Mouse (Mus musculus) embryonic facial prominence, embryonic 14.5 days (tissue): ENCODE results near the gene Cdiptos. TPM values are rescaled to one million over a fixed set of nuclear protein-coding genes. Genes with fewer than 3 reads are reported as not detected.

ENCODE experiments used
- ATAC-seq: fragments of 200-750 bp; cut with Nextera tagmentation; 2 replicates; pipeline ENCODE4 v1.8.0; 2017; ENCODE audit warnings: low read depth, moderate number of reproducible peaks, moderate TSS enrichment
- DNase-seq: peaks from one replicate; pipeline ENCODE4 v3.0.0-alpha.2; 2015; ENCODE audit warnings: low spot score
- H3K27ac ChIP-seq: fragments of 300-500 bp; sonication (generic); replicated peaks from 2 replicates; pipeline ENCODE4 v1.5.1; 2014; ENCODE audit warnings: low read depth, mild to moderate bottlenecking, low read length, moderate library complexity
- H3K27me3 ChIP-seq: fragments of 300-500 bp; sonication (generic); replicated peaks from 2 replicates; pipeline ENCODE4 v1.6.1; 2014; ENCODE audit warnings: low read length; ENCODE audit not compliant: control insufficient read depth, insufficient read depth
- H3K36me3 ChIP-seq: fragments of 300-500 bp; sonication (generic); 2 replicates; pipeline ENCODE4 v1.6.1; 2014; ENCODE audit warnings: low read length, mixed read lengths; ENCODE audit not compliant: control insufficient read depth, insufficient read depth
- H3K4me1 ChIP-seq: fragments of 300-500 bp; sonication (generic); 2 replicates; pipeline ENCODE4 v1.6.1; 2014; ENCODE audit warnings: antibody characterized with exemption, low read length; ENCODE audit not compliant: control insufficient read depth, insufficient read depth
- H3K4me2 ChIP-seq: fragments of 300-500 bp; sonication (generic); 2 replicates; pipeline ENCODE4 v1.6.1; 2014; ENCODE audit warnings: low read depth, mild to moderate bottlenecking, low read length, moderate library complexity, mixed read lengths
- H3K4me3 ChIP-seq: fragments of 300-500 bp; sonication (generic); 2 replicates; pipeline ENCODE4 v1.5.1; 2014; ENCODE audit warnings: low read depth, mild to moderate bottlenecking, low read length
- H3K9ac ChIP-seq: fragments of 300-500 bp; sonication (generic); 2 replicates; pipeline ENCODE4 v1.6.1; 2014; ENCODE audit warnings: low read depth, mild to moderate bottlenecking, low read length, moderate library complexity, mixed read lengths
- H3K9me3 ChIP-seq: fragments of 300-500 bp; sonication (generic); 2 replicates; pipeline ENCODE4 v1.6.1; 2016; ENCODE audit warnings: low read length; ENCODE audit not compliant: control insufficient read depth
- WGBS: fragments of 180-500 bp; shearing (Covaris S2); extraction: QIAGEN DNeasy Blood & Tissue Kit; methylation state at CpG from one replicate; pipeline ENCODE4 v1.1.7; 2014; 5-methylcytosine and 5-hydroxymethylcytosine counted together
- polyA plus RNA-seq: library from polyadenylated mRNA; unstranded; fragments of >200 nt; fragmentation: Nextera tagmentation; extraction: Ambion mirVana; gene quantifications from 2 replicates; pipeline ENCODE4 v1.2.1, GENCODE M21; 2014

The Cdiptos gene
- polyA plus RNA-seq, 1 experiment from 2014 or later = 1.3 TPM

- Histone ChIP-seq H3K4me1 (peaks cover 4% of the 10 kb centered on the region; the same call in 1 of the 2 replicates), H3K9me3 (no peaks in the 10 kb centered on the region), H3K27ac (no peak overlapping the region), H3K9ac (no peak overlapping the region), H3K4me3 (no peak overlapping the region), H3K4me2 (no peak overlapping the region), H3K36me3 (peaks cover 39% of the 10 kb centered on the region), H3K27me3 (no peaks in the 10 kb centered on the region)
- WGBS = 93% methylated on average over 2 of the region's 2 CpGs
- ATAC-seq (no peak), DNase-seq (no peak)
Measured at GRCm38 (mm10) chr7:127011051-127011450, 35.2 kb upstream of the Cdiptos start.

- Histone ChIP-seq H3K36me3 (peaks cover 25% of the 10 kb centered on the region), H3K4me1 (no peaks in the 10 kb centered on the region), H3K4me2 (no peak overlapping the region), H3K27ac (peak overlapping the region; percentile 48; the same call in 1 of the 2 replicates), H3K27me3 (no peaks in the 10 kb centered on the region), H3K9ac (no peak overlapping the region), H3K4me3 (no peak overlapping the region), H3K9me3 (no peaks in the 10 kb centered on the region)
- WGBS = 86% methylated on average over 17 of the region's 17 CpGs
- no peak for ATAC-seq
- no peak for DNase-seq
Measured at GRCm38 (mm10) chr7:127009307-127010085, 33.6 kb upstream of the Cdiptos start.

GRCm38 (mm10) chr7:127008239-127009019, 32.5 kb upstream of the Cdiptos start:
- no peak overlapping the region for H3K4me2 ChIP-seq
- DNase-seq (peak; percentile 73), ATAC-seq (peak; percentile 73)
- H3K9ac ChIP-seq = no peak overlapping the region
- H3K36me3 ChIP-seq = peaks cover 15% of the 10 kb centered on the region
- H3K27ac ChIP-seq = peak overlapping the region; percentile 48; the same call in 1 of the 2 replicates
- no peak overlapping the region for H3K4me3 ChIP-seq
- H3K9me3 ChIP-seq = no peaks in the 10 kb centered on the region
- WGBS = 77% methylated on average over 7 of the region's 9 CpGs
- H3K27me3 ChIP-seq = no peaks in the 10 kb centered on the region
- H3K4me1 ChIP-seq = no peaks in the 10 kb centered on the region

GRCm38 (mm10) chr7:127007313-127008024, 31.6 kb upstream of the Cdiptos start:
- Histone ChIP-seq H3K4me1 (no peaks in the 10 kb centered on the region), H3K27ac (no peak overlapping the region), H3K27me3 (no peaks in the 10 kb centered on the region), H3K4me3 (no peak overlapping the region), H3K4me2 (no peak overlapping the region), H3K9ac (no peak overlapping the region), H3K36me3 (peaks cover 5% of the 10 kb centered on the region), H3K9me3 (no peaks in the 10 kb centered on the region)
- WGBS = 73% methylated on average over 6 of the region's 6 CpGs
- DNase-seq (no peak), ATAC-seq (no peak)

GRCm38 (mm10) chr7:127004122-127004875, 28.4 kb upstream of the Cdiptos start:
- Histone ChIP-seq H3K9me3 (no peaks in the 10 kb centered on the region), H3K4me3 (no peak overlapping the region), H3K27ac (no peak overlapping the region), H3K9ac (no peak overlapping the region), H3K4me1 (no peaks in the 10 kb centered on the region), H3K4me2 (no peak overlapping the region), H3K27me3 (no peaks in the 10 kb centered on the region), H3K36me3 (no peaks in the 10 kb centered on the region)
- DNase-seq (no peak), ATAC-seq (no peak)
- WGBS = 72% methylated on average over 4 of the region's 4 CpGs

GRCm38 (mm10) chr7:127003620-127004019, 27.7 kb upstream of the Cdiptos start:
- ATAC-seq (no peak), DNase-seq (no peak)
- Histone ChIP-seq H3K27ac (no peak overlapping the region), H3K27me3 (no peaks in the 10 kb centered on the region), H3K4me2 (no peak overlapping the region), H3K4me1 (no peaks in the 10 kb centered on the region), H3K4me3 (no peak overlapping the region), H3K36me3 (no peaks in the 10 kb centered on the region), H3K9ac (no peak overlapping the region), H3K9me3 (no peaks in the 10 kb centered on the region)
- 85% methylated on average over 5 of the region's 5 CpGs for WGBS

- H3K27ac ChIP-seq = no peak overlapping the region
- DNase-seq (no peak), ATAC-seq (no peak)
- 0 out of 2 replicates have a peak, but pooled peaks cover 5% of the 10 kb centered on the region for H3K9me3 ChIP-seq
- H3K27me3 ChIP-seq = no peaks in the 10 kb centered on the region
- H3K4me1 ChIP-seq = no peaks in the 10 kb centered on the region
- WGBS = 77% methylated on average over 10 of the region's 10 CpGs
- H3K36me3 ChIP-seq = no peaks in the 10 kb centered on the region
- H3K4me2 ChIP-seq = no peak overlapping the region
- no peak overlapping the region for H3K9ac ChIP-seq
- no peak overlapping the region for H3K4me3 ChIP-seq
Measured at GRCm38 (mm10) chr7:126999568-126999967, 23.7 kb upstream of the Cdiptos start.

GRCm38 (mm10) chr7:126996449-126996848, 20.6 kb upstream of the Cdiptos start:
- no peaks in the 10 kb centered on the region for H3K36me3 ChIP-seq
- 78% methylated on average over 4 of the region's 4 CpGs for WGBS
- no peaks in the 10 kb centered on the region for H3K27me3 ChIP-seq
- 0 out of 2 replicates have a peak, but pooled peaks cover 5% of the 10 kb centered on the region for H3K9me3 ChIP-seq
- no peak overlapping the region for H3K4me3 ChIP-seq
- no peaks in the 10 kb centered on the region for H3K4me1 ChIP-seq
- DNase-seq (no peak), ATAC-seq (no peak)
- H3K27ac ChIP-seq = no peak overlapping the region
- H3K9ac ChIP-seq = no peak overlapping the region
- no peak overlapping the region for H3K4me2 ChIP-seq
